Mouse (Mus musculus): ENCODE data around the gene 2900026A02Rik. TPM values are rescaled to one million over a fixed set of nuclear protein-coding genes. Genes with fewer than 3 reads are reported as not detected.

2900026A02Rik gene
- polyA plus RNA-seq, 1 experiment: 70.8 TPM

GRCm38 (mm10) chr5:113191901-113192300, 29.1 kb downstream of the 2900026A02Rik start:
- TF ChIP-seq POLR2A (IDR thresholded peaks at IDR 0.05; ENCODE audit: low read depth, low read length) (no peak), CTCF (IDR thresholded peaks at IDR 0.05; ENCODE audit: extremely low read depth, insufficient read length, insufficient replicate concordance, low read depth, low read length) (no peak)
- Histone ChIP-seq H3K27ac (ENCODE audit: insufficient read depth, low read depth, low read length) (no peak overlapping the region), H3K36me3 (ENCODE audit: control insufficient read depth, insufficient read depth, low read length) (peaks cover 79% of the 10 kb centered on the region), H3K4me3 (ENCODE audit: low read depth, low read length) (no peak overlapping the region), H3K4me1 (ENCODE audit: control insufficient read depth, insufficient read depth, insufficient read length, low read length) (no peaks in the 10 kb centered on the region; the same call in 1 of the 2 replicates), H3K27me3 (ENCODE audit: control insufficient read depth, insufficient read depth, low read length) (no peaks in the 10 kb centered on the region)
- 81% methylated on average over 14 of the region's 14 CpGs for WGBS

- Histone ChIP-seq H3K36me3 (ENCODE audit: control insufficient read depth, insufficient read depth, low read length) (peaks cover 83% of the 10 kb centered on the region), H3K27me3 (ENCODE audit: control insufficient read depth, insufficient read depth, low read length) (no peaks in the 10 kb centered on the region), H3K4me1 (ENCODE audit: control insufficient read depth, insufficient read depth, insufficient read length, low read length) (no peaks in the 10 kb centered on the region; the same call in 1 of the 2 replicates), H3K27ac (ENCODE audit: insufficient read depth, low read depth, low read length) (no peak overlapping the region), H3K4me3 (ENCODE audit: low read depth, low read length) (no peak overlapping the region)
- TF ChIP-seq CTCF (IDR thresholded peaks at IDR 0.05; ENCODE audit: extremely low read depth, insufficient read length, insufficient replicate concordance, low read depth, low read length) (no peak), POLR2A (IDR thresholded peaks at IDR 0.05; ENCODE audit: low read depth, low read length) (no peak)
- 80% methylated on average over 14 of the region's 14 CpGs for WGBS
Observed at GRCm38 (mm10) chr5:113190558-113190957, 30.5 kb downstream of the 2900026A02Rik start.

- Histone ChIP-seq H3K36me3 (ENCODE audit: control insufficient read depth, insufficient read depth, low read length) (peaks cover 71% of the 10 kb centered on the region), H3K27me3 (ENCODE audit: control insufficient read depth, insufficient read depth, low read length) (no peaks in the 10 kb centered on the region), H3K4me3 (ENCODE audit: low read depth, low read length) (no peak overlapping the region), H3K27ac (ENCODE audit: insufficient read depth, low read depth, low read length) (no peak overlapping the region), H3K4me1 (ENCODE audit: control insufficient read depth, insufficient read depth, insufficient read length, low read length) (peaks cover 2% of the 10 kb centered on the region; the same call in 1 of the 2 replicates)
- WGBS: 29% methylated on average over 6 of the region's 6 CpGs
- TF ChIP-seq CTCF (IDR thresholded peaks at IDR 0.05; ENCODE audit: extremely low read depth, insufficient read length, insufficient replicate concordance, low read depth, low read length): no peak
- no peak for TF ChIP-seq POLR2A (IDR thresholded peaks at IDR 0.05; ENCODE audit: low read depth, low read length)
Observed at GRCm38 (mm10) chr5:113181441-113181840, 39.6 kb downstream of the 2900026A02Rik start.

- Histone ChIP-seq H3K4me1 (ENCODE audit: control insufficient read depth, insufficient read depth, insufficient read length, low read length) (peaks cover 2% of the 10 kb centered on the region; the same call in 1 of the 2 replicates), H3K27ac (ENCODE audit: insufficient read depth, low read depth, low read length) (peak overlapping the region; percentile 67), H3K4me3 (ENCODE audit: low read depth, low read length) (peak overlapping the region; percentile 46), H3K27me3 (ENCODE audit: control insufficient read depth, insufficient read depth, low read length) (no peaks in the 10 kb centered on the region), H3K36me3 (ENCODE audit: control insufficient read depth, insufficient read depth, low read length) (peaks cover 66% of the 10 kb centered on the region)
- TF ChIP-seq CTCF (IDR thresholded peaks at IDR 0.05; ENCODE audit: extremely low read depth, insufficient read length, insufficient replicate concordance, low read depth, low read length) (no peak), POLR2A (IDR thresholded peaks at IDR 0.05; ENCODE audit: low read depth, low read length) (no peak)
- 74% methylated on average over 15 of the region's 15 CpGs for WGBS
Observed at GRCm38 (mm10) chr5:113180755-113181154, 40.3 kb downstream of the 2900026A02Rik start.

GRCm38 (mm10) chr5:113179843-113180682, 41.0 kb downstream of the 2900026A02Rik start:
- Histone ChIP-seq H3K27me3 (ENCODE audit: control insufficient read depth, insufficient read depth, low read length) (no peaks in the 10 kb centered on the region), H3K27ac (ENCODE audit: insufficient read depth, low read depth, low read length) (peak overlapping the region; percentile 67), H3K4me1 (ENCODE audit: control insufficient read depth, insufficient read depth, insufficient read length, low read length) (peaks cover 2% of the 10 kb centered on the region; the same call in 1 of the 2 replicates), H3K4me3 (ENCODE audit: low read depth, low read length) (peak overlapping the region; percentile 46), H3K36me3 (ENCODE audit: control insufficient read depth, insufficient read depth, low read length) (peaks cover 62% of the 10 kb centered on the region)
- 16% methylated on average over 30 of the region's 30 CpGs for WGBS
- TF ChIP-seq CTCF (IDR thresholded peaks at IDR 0.05; ENCODE audit: extremely low read depth, insufficient read length, insufficient replicate concordance, low read depth, low read length) (peak; percentile 76; the same call in 1 of the 2 replicates), POLR2A (IDR thresholded peaks at IDR 0.05; ENCODE audit: low read depth, low read length) (no peak)

- TF ChIP-seq POLR2A (IDR thresholded peaks at IDR 0.05; ENCODE audit: low read depth, low read length) (no peak), CTCF (IDR thresholded peaks at IDR 0.05; ENCODE audit: extremely low read depth, insufficient read length, insufficient replicate concordance, low read depth, low read length) (no peak)
- Histone ChIP-seq H3K4me1 (ENCODE audit: control insufficient read depth, insufficient read depth, insufficient read length, low read length) (peaks cover 2% of the 10 kb centered on the region; the same call in 1 of the 2 replicates), H3K36me3 (ENCODE audit: control insufficient read depth, insufficient read depth, low read length) (peaks cover 63% of the 10 kb centered on the region), H3K4me3 (ENCODE audit: low read depth, low read length) (no peak overlapping the region), H3K27ac (ENCODE audit: insufficient read depth, low read depth, low read length) (no peak overlapping the region), H3K27me3 (ENCODE audit: control insufficient read depth, insufficient read depth, low read length) (no peaks in the 10 kb centered on the region)
- 53% methylated on average over 9 of the region's 9 CpGs for WGBS
Observed at GRCm38 (mm10) chr5:113179451-113179842, 41.6 kb downstream of the 2900026A02Rik start.

- 83% methylated on average over 10 of the region's 10 CpGs for WGBS
- TF ChIP-seq POLR2A (IDR thresholded peaks at IDR 0.05; ENCODE audit: low read depth, low read length): no peak
- TF ChIP-seq CTCF (IDR thresholded peaks at IDR 0.05; ENCODE audit: extremely low read depth, insufficient read length, insufficient replicate concordance, low read depth, low read length): no peak
Observed at GRCm38 (mm10) chr5:113175976-113176375, 45.1 kb downstream of the 2900026A02Rik start.

More at GRCm38 (mm10) chr5:113175976-113176375, 45.1 kb downstream of the 2900026A02Rik start:
- Histone ChIP-seq H3K4me3 (ENCODE audit: low read depth, low read length) (no peak overlapping the region), H3K27ac (ENCODE audit: insufficient read depth, low read depth, low read length) (no peak overlapping the region), H3K36me3 (ENCODE audit: control insufficient read depth, insufficient read depth, low read length) (peaks cover 32% of the 10 kb centered on the region), H3K4me1 (ENCODE audit: control insufficient read depth, insufficient read depth, insufficient read length, low read length) (peaks cover 14% of the 10 kb centered on the region), H3K27me3 (ENCODE audit: control insufficient read depth, insufficient read depth, low read length) (no peaks in the 10 kb centered on the region)

Data from small intestine, adult 2 months (tissue).